Mouse (Mus musculus) midbrain, embryonic 16.5 days (tissue): ENCODE results near the gene Rarg. TPM values are rescaled to one million over a fixed set of nuclear protein-coding genes. Genes with fewer than 3 reads are reported as not detected.
A peak's percentile ranks its signal among the peaks of the same experiment; 100 is the strongest.

Experiments used
- ATAC-seq: fragments of 200-750 bp; cut with Nextera tagmentation; 2 replicates; pipeline ENCODE4 v1.8.0; 2017; ENCODE audit warnings: moderate TSS enrichment
- H3K27ac ChIP-seq: fragments of 300-500 bp; sonication (generic); 2 replicates; pipeline ENCODE4 v1.5.1; 2014; ENCODE audit warnings: mild to moderate bottlenecking, low read length, mixed read lengths
- H3K27me3 ChIP-seq: fragments of 300-500 bp; sonication (generic); 2 replicates; pipeline ENCODE4 v1.6.1; 2014; ENCODE audit warnings: low read depth, low read length, mixed read lengths; ENCODE audit not compliant: control insufficient read depth, insufficient read depth
- H3K36me3 ChIP-seq: fragments of 300-500 bp; sonication (generic); 2 replicates; pipeline ENCODE4 v1.6.1; 2014; ENCODE audit warnings: mild to moderate bottlenecking, low read length, moderate library complexity, mixed read lengths; ENCODE audit not compliant: control insufficient read depth, insufficient read depth
- H3K4me1 ChIP-seq: fragments of 300-500 bp; sonication (generic); 2 replicates; pipeline ENCODE4 v1.6.1; 2014; ENCODE audit warnings: mild to moderate bottlenecking, low read length, mixed read lengths; ENCODE audit not compliant: control insufficient read depth, insufficient read depth
- H3K4me2 ChIP-seq: fragments of 300-500 bp; sonication (generic); 2 replicates; pipeline ENCODE4 v1.6.1; 2014; ENCODE audit warnings: mild to moderate bottlenecking, low read length, mixed read lengths
- H3K4me3 ChIP-seq: fragments of 300-500 bp; sonication (generic); 2 replicates; pipeline ENCODE4 v1.5.1; 2014; ENCODE audit warnings: low read depth, mild to moderate bottlenecking, low read length, moderate library complexity, mixed read lengths
- H3K9ac ChIP-seq: fragments of 300-500 bp; sonication (generic); 2 replicates; pipeline ENCODE4 v1.6.1; 2014; ENCODE audit warnings: low read depth, low read length, mixed read lengths
- H3K9me3 ChIP-seq: fragments of 300-500 bp; sonication (generic); replicated peaks from 2 replicates; pipeline ENCODE4 v1.6.1; 2014; ENCODE audit warnings: mild to moderate bottlenecking, low read length, mixed read lengths; ENCODE audit not compliant: control insufficient read depth, poor library complexity, severe bottlenecking
- WGBS: fragments of 180-500 bp; shearing (Covaris S2); extraction: QIAGEN DNeasy Blood & Tissue Kit; methylation state at CpG from one replicate; pipeline ENCODE4 v1.1.7; 2014; 5-methylcytosine and 5-hydroxymethylcytosine counted together
- polyA plus RNA-seq: library from polyadenylated mRNA; unstranded; fragments of >200 nt; fragmentation: Nextera tagmentation; extraction: Ambion mirVana; gene quantifications from 2 replicates; pipeline ENCODE4 v1.2.1, GENCODE M21; 2015

Rarg gene
- polyA plus RNA-seq: 4.1 and 6.0 TPM in 2 replicates

GRCm38 (mm10) chr15:102257202-102258075, at the start of gene Rarg:
Gene Rarg, minus strand, starts transcription at chr15:102257517.
- under 1% methylated on average over 41 of the region's 46 CpGs for WGBS
- Histone ChIP-seq H3K4me3 (peak within 1 kb of the TSS; percentile 56), H3K9ac (peak within 1 kb of the TSS; percentile 74), H3K4me1 (peaks cover 9% of the 10 kb centered on the region), H3K9me3 (no peaks in the 10 kb centered on the region), H3K36me3 (no peaks in the 10 kb centered on the region), H3K27me3 (peaks cover 31% of the 10 kb centered on the region), H3K27ac (no peak within 1 kb of the TSS), H3K4me2 (peak within 1 kb of the TSS; percentile 97)
- ATAC-seq: peak; percentile 69

DNA sequence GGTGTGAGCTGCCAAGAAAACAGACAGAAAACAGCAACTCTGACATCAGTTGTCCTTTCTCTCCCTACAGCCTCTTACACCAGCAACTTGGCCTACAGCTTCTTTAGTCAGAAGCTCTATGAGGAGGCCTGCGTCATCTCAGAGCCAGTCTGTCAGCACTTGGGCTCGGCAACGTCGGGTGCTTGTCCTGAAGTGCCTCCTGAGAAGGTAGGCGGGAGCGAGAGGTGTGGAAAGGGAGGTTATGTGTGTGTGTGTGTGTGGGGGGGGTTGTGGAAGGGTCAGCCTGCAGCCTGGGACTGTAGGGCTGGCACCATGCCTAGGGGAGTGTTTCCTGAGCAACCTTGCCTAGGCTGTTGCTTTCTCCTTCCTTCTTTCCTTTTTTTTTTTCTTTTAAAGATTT, 45.2 kb upstream of the Rarg start:
- no peak overlapping the region for H3K4me3 ChIP-seq
- H3K4me1 ChIP-seq: no peaks in the 10 kb centered on the region
- no peak for ATAC-seq
- H3K27me3 ChIP-seq: no peaks in the 10 kb centered on the region
- no peaks in the 10 kb centered on the region for H3K9me3 ChIP-seq
- H3K9ac ChIP-seq: no peak overlapping the region
- WGBS: 94% methylated on average over 6 of the region's 6 CpGs
- no peak overlapping the region for H3K4me2 ChIP-seq
- peaks cover 3% of the 10 kb centered on the region; the same call in 1 of the 2 replicates for H3K36me3 ChIP-seq
- no peak overlapping the region for H3K27ac ChIP-seq

DNA sequence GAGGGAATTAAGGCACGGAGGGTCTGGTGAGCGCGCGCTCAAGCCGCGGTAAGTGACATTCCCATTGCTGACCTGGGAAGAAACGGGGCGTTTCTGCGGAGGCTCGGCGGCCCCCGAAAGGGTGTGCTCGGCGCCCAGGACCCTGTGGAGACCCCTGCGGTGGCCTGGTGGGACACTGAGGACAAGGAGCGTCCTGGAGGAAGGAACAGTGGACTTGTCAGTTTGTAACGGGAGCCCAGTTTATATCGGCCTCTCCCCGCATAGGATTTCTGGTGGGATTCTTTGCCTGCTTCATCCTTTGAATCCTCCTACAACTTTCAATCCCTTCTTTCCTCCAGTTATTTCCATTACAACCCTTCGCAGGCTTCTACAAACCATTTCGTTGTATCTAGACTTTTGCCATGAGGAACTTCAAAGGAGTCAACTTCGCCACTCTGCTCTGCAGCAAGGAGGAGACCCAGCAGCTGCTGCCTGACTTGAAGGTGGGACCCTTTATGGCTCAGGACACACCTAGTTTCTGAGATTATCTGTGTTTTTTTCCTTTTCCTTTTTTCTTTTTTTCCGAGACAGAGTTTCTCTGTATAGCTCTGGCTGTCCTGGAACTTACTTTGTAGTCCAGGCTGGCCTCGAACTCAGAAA, 39.2 kb upstream of the Rarg start:
- Histone ChIP-seq H3K4me3 (peak overlapping the region; percentile 42), H3K4me1 (peaks cover 7% of the 10 kb centered on the region), H3K9ac (0 out of 2 replicates have a peak overlapping the region, but pooled peaks have one; percentile 1), H3K36me3 (no peaks in the 10 kb centered on the region), H3K27ac (no peak overlapping the region), H3K27me3 (no peaks in the 10 kb centered on the region), H3K4me2 (peak overlapping the region; percentile 77), H3K9me3 (no peaks in the 10 kb centered on the region)
- ATAC-seq: peak; percentile 53
- 5% methylated on average over 24 of the region's 24 CpGs for WGBS

DNA sequence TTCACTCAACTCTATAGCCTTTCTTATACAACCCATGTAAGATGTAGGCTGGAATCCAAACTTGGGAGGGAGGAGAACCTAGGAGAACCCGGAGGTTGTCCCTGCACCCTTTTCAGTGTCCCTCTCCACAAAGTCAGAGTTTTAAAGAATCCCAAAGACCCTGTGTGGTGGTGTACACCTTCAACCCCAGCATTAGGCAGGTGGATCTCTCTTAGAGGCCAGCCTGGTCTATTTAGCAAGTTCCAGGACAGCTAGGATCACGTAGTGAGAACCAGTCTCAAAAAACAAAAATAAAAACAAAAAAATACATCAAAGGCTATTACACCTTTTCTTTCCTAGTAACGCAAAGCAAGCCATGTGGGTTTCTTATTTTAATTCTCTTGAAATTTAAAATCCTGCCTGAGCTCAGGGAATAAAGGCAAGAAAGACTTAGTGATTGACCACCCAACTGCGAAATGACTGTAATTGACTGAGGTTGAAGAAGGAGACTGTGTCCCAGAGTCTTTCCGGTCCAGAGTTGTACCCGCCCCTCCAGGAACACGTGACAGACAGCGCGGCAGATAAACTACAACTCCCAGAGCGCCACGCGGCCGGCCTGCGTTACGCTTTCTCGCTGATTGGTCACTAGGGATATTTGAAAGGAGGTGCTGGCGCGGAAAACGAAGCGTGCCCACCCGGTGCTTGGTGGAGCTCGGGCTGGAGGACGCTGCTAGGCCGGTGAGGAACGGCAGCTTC, 38.5 kb upstream of the Rarg start, which contains the start of gene Espl1:
Espl1 (plus strand) TSS at position 634 of the 735 bp plus-strand sequence.
- H3K4me2 ChIP-seq: peak within 1 kb of the TSS; percentile 77
- H3K36me3 ChIP-seq: no peaks in the 10 kb centered on the region
- no peaks in the 10 kb centered on the region for H3K9me3 ChIP-seq
- peak; percentile 98 for ATAC-seq
- no peaks in the 10 kb centered on the region for H3K27me3 ChIP-seq
- 7% methylated on average over 25 of the region's 25 CpGs for WGBS
- H3K4me1 ChIP-seq: peaks cover 7% of the 10 kb centered on the region
- H3K27ac ChIP-seq: 0 out of 2 replicates have a peak within 1 kb of the TSS, but pooled peaks have one; percentile 12
- peak within 1 kb of the TSS; percentile 42 for H3K4me3 ChIP-seq
- H3K9ac ChIP-seq: 0 out of 2 replicates have a peak within 1 kb of the TSS, but pooled peaks have one; percentile 15

DNA sequence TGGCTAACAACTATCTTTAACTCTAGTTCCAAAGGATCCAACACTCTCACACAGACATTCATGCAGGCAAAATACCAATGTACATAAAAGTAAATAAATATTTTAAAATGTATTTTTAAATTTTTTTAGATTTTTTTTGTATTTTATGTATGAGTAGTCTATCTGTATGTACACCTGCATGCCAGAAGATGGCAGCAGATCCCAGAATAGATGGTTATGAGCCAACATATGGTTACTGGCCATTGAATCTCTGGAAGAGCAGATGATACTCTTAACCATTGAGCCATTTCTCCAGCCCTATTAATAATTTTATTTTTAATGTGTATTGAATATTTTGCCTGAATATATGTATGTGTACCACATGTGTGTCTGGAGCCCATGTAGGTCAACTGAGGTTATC, 30.1 kb upstream of the Rarg start:
- Histone ChIP-seq H3K4me1 (no peaks in the 10 kb centered on the region), H3K4me3 (no peak overlapping the region), H3K27me3 (no peaks in the 10 kb centered on the region), H3K36me3 (peaks cover 5% of the 10 kb centered on the region; the same call in 1 of the 2 replicates), H3K4me2 (no peak overlapping the region), H3K9me3 (no peaks in the 10 kb centered on the region), H3K9ac (no peak overlapping the region), H3K27ac (no peak overlapping the region)
- ATAC-seq: no peak

- H3K27ac ChIP-seq: no peak overlapping the region
- peaks cover 7% of the 10 kb centered on the region; the same call in 1 of the 2 replicates for H3K36me3 ChIP-seq
- no peak for ATAC-seq
- 90% methylated on average over 3 of the region's 3 CpGs for WGBS
- H3K4me1 ChIP-seq: peaks cover 15% of the 10 kb centered on the region
- no peaks in the 10 kb centered on the region for H3K27me3 ChIP-seq
- no peak overlapping the region for H3K4me2 ChIP-seq
- no peaks in the 10 kb centered on the region for H3K9me3 ChIP-seq
- no peak overlapping the region for H3K9ac ChIP-seq
- no peak overlapping the region for H3K4me3 ChIP-seq
These were observed 26.3 kb upstream of the Rarg start for GRCm38 (mm10) chr15:102283648-102284047.

DNA sequence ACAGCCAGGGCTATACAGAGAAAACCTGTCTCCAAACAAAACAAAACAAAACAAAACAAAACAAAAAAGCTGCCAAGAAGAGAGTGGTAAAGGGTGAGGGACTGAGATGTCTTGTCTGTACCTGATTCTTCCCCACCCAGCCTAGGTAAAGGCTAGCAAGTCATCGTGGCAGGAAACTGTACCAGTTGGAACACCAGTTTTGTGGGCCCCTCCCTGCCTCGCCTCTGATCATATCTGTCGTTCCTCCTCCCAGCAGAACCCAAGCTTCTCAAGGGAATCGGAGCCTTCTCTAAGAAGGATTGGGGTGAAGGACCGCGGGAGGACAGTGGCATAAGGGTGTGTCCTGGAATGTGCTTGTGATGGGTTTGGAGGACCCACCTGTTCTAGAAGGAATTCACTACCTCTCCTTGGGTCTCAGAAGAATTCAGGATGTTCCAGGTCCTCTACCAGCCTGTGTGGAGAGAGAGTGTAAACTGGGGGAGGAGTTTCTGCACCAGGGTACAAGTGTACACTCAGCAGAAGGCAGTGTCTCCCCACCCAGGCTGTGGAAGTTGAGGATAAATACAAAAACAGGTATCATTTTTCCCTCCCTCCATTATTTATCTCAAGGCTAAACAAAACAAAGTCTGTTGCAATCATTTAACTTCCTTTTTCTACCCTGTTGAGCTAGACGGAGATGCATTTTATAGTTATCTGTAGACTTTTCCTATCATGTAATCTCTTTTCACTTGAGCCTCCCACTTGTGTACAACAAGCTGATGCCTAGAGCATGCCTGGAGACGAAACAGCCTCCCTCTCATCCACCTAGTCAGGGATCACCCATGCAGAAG, 25.4 kb upstream of the Rarg start:
- H3K4me3 ChIP-seq: no peak overlapping the region
- H3K9ac ChIP-seq: no peak overlapping the region
- H3K4me2 ChIP-seq: no peak overlapping the region
- peaks cover 7% of the 10 kb centered on the region; the same call in 1 of the 2 replicates for H3K36me3 ChIP-seq
- H3K4me1 ChIP-seq: peaks cover 17% of the 10 kb centered on the region
- WGBS: 88% methylated on average over 8 of the region's 8 CpGs
- no peak for ATAC-seq
- H3K27ac ChIP-seq: no peak overlapping the region
- H3K9me3 ChIP-seq: no peaks in the 10 kb centered on the region
- H3K27me3 ChIP-seq: no peaks in the 10 kb centered on the region

DNA sequence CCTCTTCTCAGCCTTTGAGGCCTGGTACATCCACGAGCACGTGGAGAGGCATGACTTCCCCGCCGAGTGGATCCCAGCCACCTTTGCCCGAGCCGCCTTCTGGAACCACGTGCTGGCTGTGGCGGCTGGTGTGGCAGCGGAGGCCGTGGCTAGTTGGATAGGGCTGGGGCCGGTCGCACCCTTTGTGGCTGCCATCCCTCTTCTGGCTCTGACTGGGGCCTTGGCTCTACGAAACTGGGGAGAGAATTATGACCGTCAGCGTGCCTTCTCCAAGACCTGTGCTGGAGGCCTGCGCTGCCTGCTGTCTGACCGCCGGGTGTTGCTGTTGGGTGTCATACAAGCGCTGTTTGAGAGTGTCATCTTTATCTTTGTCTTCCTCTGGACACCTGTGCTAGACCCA, 23.3 kb upstream of the Rarg start:
- Histone ChIP-seq H3K27ac (no peak overlapping the region), H3K9ac (no peak overlapping the region), H3K4me2 (peak overlapping the region; percentile 79), H3K4me3 (peak overlapping the region; percentile 90; the same call in 1 of the 2 replicates), H3K4me1 (peaks cover 17% of the 10 kb centered on the region), H3K27me3 (no peaks in the 10 kb centered on the region), H3K36me3 (peaks cover 7% of the 10 kb centered on the region; the same call in 1 of the 2 replicates), H3K9me3 (no peaks in the 10 kb centered on the region)
- 95% methylated on average over 19 of the region's 19 CpGs for WGBS
- no peak for ATAC-seq
